ENCODE assay signal across 30 mouse cellular contexts in the genomic region with DNA sequence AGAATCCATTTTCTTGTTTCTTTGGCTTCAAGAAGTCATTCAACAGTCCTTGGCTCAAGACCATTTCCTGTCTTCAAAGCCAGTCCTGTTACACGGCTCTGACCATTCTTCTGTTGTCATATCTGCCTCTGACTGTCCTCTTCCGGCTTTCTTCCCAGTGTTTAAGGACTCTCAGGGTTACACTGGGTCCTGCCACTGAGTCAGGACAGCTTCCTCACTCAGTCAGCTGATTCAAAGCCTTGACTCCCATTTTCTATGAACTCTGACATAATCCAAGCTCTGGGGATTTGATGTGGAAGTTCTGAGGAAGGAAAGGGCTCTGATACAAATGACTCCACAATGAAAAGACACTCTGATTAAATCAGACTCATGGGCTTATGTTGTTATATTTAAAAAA. TPM values are rescaled to one million over a fixed set of nuclear protein-coding genes. Genes with fewer than 3 reads are reported as not detected.
DNase-seq lines count a peak whose midpoint lies in the region; ATAC-seq and TF ChIP-seq lines count a peak whose summit lies in the region.
"Had no signal": no experiment of that assay in that cellular context is flagged by ENCODE, and none has a peak within 500 bp of the region (broad histone marks: within the 10 kb centered on the region; RNA-seq: fewer than 3 reads in every experiment).

No protein-coding gene starts in this region.

- no peak overlapping the region for H3K27ac ChIP-seq in heart, embryonic 11.5 days (ENCODE audit: low read depth, low read length)
- H3K27ac ChIP-seq in heart, postnatal 0 days (ENCODE audit: low read depth), result peak overlapping the region; percentile 62; the same call in 1 of the 2 replicates
- no peak overlapping the region for H3K27ac ChIP-seq in heart, embryonic 10.5 days
- peak overlapping the region; percentile 41; the same call in 1 of the 2 replicates for H3K27ac ChIP-seq in bone marrow, adult 2 months (ENCODE audit: control insufficient read depth, insufficient read depth, low read depth, low read length, poor library complexity)
- H3K27ac ChIP-seq in brown adipose tissue, adult 24 weeks (replicated peaks; ENCODE audit: low read depth, low read length), result peak overlapping the region; percentile 64
- H3K27ac ChIP-seq in liver, embryonic 12.5 days, result no peak overlapping the region
- H3K27ac ChIP-seq: embryonic facial prominence, embryonic 13.5 days; embryonic facial prominence, embryonic 15.5 days; forebrain, embryonic 10.5 days; forebrain, embryonic 12.5 days had no signal

- H3K27me3 ChIP-seq in heart, embryonic 11.5 days (ENCODE audit: control insufficient read depth, insufficient read depth, low read length), result no peaks in the 10 kb centered on the region
- no peaks in the 10 kb centered on the region for H3K27me3 ChIP-seq in heart, postnatal 0 days (ENCODE audit: control insufficient read depth, insufficient read depth, low read length)
- H3K27me3 ChIP-seq in heart, embryonic 10.5 days (ENCODE audit: insufficient read depth, poor library complexity, severe bottlenecking), result no peaks in the 10 kb centered on the region
- H3K27me3 ChIP-seq in liver, embryonic 12.5 days (replicated peaks), result peaks cover 26% of the 10 kb centered on the region
- H3K27me3 ChIP-seq: CH12.LX; embryonic facial prominence, embryonic 13.5 days; embryonic facial prominence, embryonic 15.5 days; forebrain, embryonic 12.5 days; Patski had no signal

- peak; percentile 92 for DNase-seq in heart, adult 11 months
- DNase-seq in heart, postnatal 0 days (ENCODE audit: low spot score), result no peak
- no peak for DNase-seq in heart, embryonic 10.5 days (ENCODE audit: low spot score)
- no peak for DNase-seq in urinary bladder, adult 18-20 months (ENCODE audit: low spot score in 2 of 2)
- DNase-seq: adrenal gland, adult 8-10 months; adrenal gland, postnatal 14 days; adrenal gland, postnatal 36 days; cerebellum, adult 11 months; cerebellum, adult 18-20 months; cerebellum, adult 8-10 months; cerebellum, adult 9-11 months; cerebellum, postnatal 14 days; cerebellum, postnatal 36 days; embryo, embryonic 11 days had no signal

- no peak for TF ChIP-seq CTCF in heart, postnatal 0 days (IDR thresholded peaks at IDR 0.05; ENCODE audit: low read depth)
- no peak for TF ChIP-seq CTCF in bone marrow, adult 2 months (IDR thresholded peaks at IDR 0.05; ENCODE audit: control insufficient read depth, insufficient read depth, low read length)

- WGBS in heart, embryonic 11.5 days (ENCODE audit: insufficient replicate concordance), result 54% methylated on average over 2 of the region's 2 CpGs
- WGBS in heart, postnatal 0 days, result 42% methylated on average over 2 of the region's 2 CpGs
- 70% methylated on average over 2 of the region's 2 CpGs for WGBS in heart, embryonic 10.5 days
- WGBS in bone marrow, adult 2 months, result 71% methylated on average over 2 of the region's 2 CpGs
- WGBS in liver, embryonic 12.5 days (ENCODE audit: insufficient replicate concordance), result 46% methylated on average over 2 of the region's 2 CpGs

- no peak overlapping the region for H3K4me2 ChIP-seq in heart, embryonic 11.5 days
- no peak overlapping the region for H3K4me2 ChIP-seq in heart, postnatal 0 days (ENCODE audit: low read depth, low read length)
- no peak overlapping the region for H3K4me2 ChIP-seq in liver, embryonic 12.5 days
- H3K4me2 ChIP-seq: embryonic facial prominence, embryonic 13.5 days; embryonic facial prominence, embryonic 15.5 days; forebrain, embryonic 12.5 days had no signal

- no peak overlapping the region for H3K9ac ChIP-seq in heart, embryonic 11.5 days (ENCODE audit: low read depth, low read length)
- H3K9ac ChIP-seq in heart, postnatal 0 days (replicated peaks; ENCODE audit: low read depth, low read length), result no peak overlapping the region
- H3K9ac ChIP-seq in liver, embryonic 12.5 days, result no peak overlapping the region
- H3K9ac ChIP-seq: embryonic facial prominence, embryonic 13.5 days; embryonic facial prominence, embryonic 15.5 days; forebrain, embryonic 12.5 days had no signal

- H3K4me1 ChIP-seq in heart, embryonic 11.5 days (ENCODE audit: control insufficient read depth, insufficient read depth, low read length), result no peaks in the 10 kb centered on the region
- no peaks in the 10 kb centered on the region for H3K4me1 ChIP-seq in heart, postnatal 0 days (ENCODE audit: control insufficient read depth, insufficient read depth)
- peaks cover 4% of the 10 kb centered on the region for H3K4me1 ChIP-seq in heart, embryonic 10.5 days
- peaks cover 9% of the 10 kb centered on the region for H3K4me1 ChIP-seq in bone marrow, adult 2 months (ENCODE audit: control insufficient read depth, insufficient read depth, low read length)
- H3K4me1 ChIP-seq in brown adipose tissue, adult 24 weeks (ENCODE audit: control insufficient read depth, insufficient read depth, insufficient read length, low read length), result peaks cover 18% of the 10 kb centered on the region; the same call in 1 of the 2 replicates
- H3K4me1 ChIP-seq in liver, embryonic 12.5 days, result peaks cover 6% of the 10 kb centered on the region; the same call in 1 of the 2 replicates
- H3K4me1 ChIP-seq: embryonic facial prominence, embryonic 13.5 days; embryonic facial prominence, embryonic 15.5 days; forebrain, embryonic 10.5 days; forebrain, embryonic 12.5 days had no signal

- H3K4me3 ChIP-seq in heart, embryonic 11.5 days (ENCODE audit: low read depth, low read length), result no peak overlapping the region
- no peak overlapping the region for H3K4me3 ChIP-seq in heart, postnatal 0 days (ENCODE audit: low read depth, low read length)
- H3K4me3 ChIP-seq in heart, embryonic 10.5 days, result no peak overlapping the region
- H3K4me3 ChIP-seq in bone marrow, adult 2 months (replicated peaks; ENCODE audit: control insufficient read depth, low read depth, low read length), result no peak overlapping the region
- H3K4me3 ChIP-seq in brown adipose tissue, adult 24 weeks (ENCODE audit: insufficient read depth, low read depth, low read length), result no peak overlapping the region
- H3K4me3 ChIP-seq in liver, embryonic 12.5 days, result no peak overlapping the region
- H3K4me3 ChIP-seq: embryonic facial prominence, embryonic 13.5 days; embryonic facial prominence, embryonic 15.5 days; erythroblast, embryonic 14.5 days; forebrain, embryonic 10.5 days; forebrain, embryonic 12.5 days had no signal

- no peaks in the 10 kb centered on the region for H3K9me3 ChIP-seq in heart, embryonic 11.5 days (replicated peaks; ENCODE audit: control insufficient read depth, low read length)
- H3K9me3 ChIP-seq in heart, postnatal 0 days (replicated peaks; ENCODE audit: control insufficient read depth, low read length), result no peaks in the 10 kb centered on the region
- H3K9me3 ChIP-seq in heart, embryonic 10.5 days, result no peaks in the 10 kb centered on the region
- H3K9me3 ChIP-seq in liver, embryonic 12.5 days (replicated peaks), result no peaks in the 10 kb centered on the region
- H3K9me3 ChIP-seq: embryonic facial prominence, embryonic 13.5 days; embryonic facial prominence, embryonic 15.5 days; forebrain, embryonic 10.5 days; forebrain, embryonic 12.5 days; G1E had no signal

- no peak for ATAC-seq in heart, embryonic 11.5 days (replicated peaks; ENCODE audit: insufficient number of reproducible peaks, low FRiP score, low TSS enrichment)
- no peak for ATAC-seq in heart, postnatal 0 days (ENCODE audit: insufficient read depth, low read depth)
- no peak for ATAC-seq in liver, embryonic 12.5 days
- ATAC-seq: forebrain, embryonic 14.5 days; forebrain, embryonic 16.5 days; Patski had no signal

- TF ChIP-seq POLR2A in bone marrow, adult 2 months (IDR thresholded peaks at IDR 0.05; ENCODE audit: borderline replicate concordance, control insufficient read depth, low read depth, low read length), result no peak

- TF ChIP-seq EP300 in heart, postnatal 0 days (IDR thresholded peaks at IDR 0.05; ENCODE audit: low read depth), result no peak

- H3K36me3 ChIP-seq in heart, embryonic 11.5 days (ENCODE audit: control insufficient read depth, insufficient read depth, low read length), result no peaks in the 10 kb centered on the region
- no peaks in the 10 kb centered on the region for H3K36me3 ChIP-seq in heart, postnatal 0 days (replicated peaks; ENCODE audit: control insufficient read depth, insufficient read depth, low read length)
- no peaks in the 10 kb centered on the region for H3K36me3 ChIP-seq in heart, embryonic 10.5 days
- H3K36me3 ChIP-seq in liver, embryonic 12.5 days, result no peaks in the 10 kb centered on the region
- H3K36me3 ChIP-seq: embryonic facial prominence, embryonic 13.5 days; embryonic facial prominence, embryonic 15.5 days; forebrain, embryonic 10.5 days; forebrain, embryonic 12.5 days; G1E had no signal

RNA-seq across cellular contexts. Expression of a gene that starts 9.5 kb away (rescaled TPM):
- 0.27 TPM in 1 of 2 replicates, not detected in the other for polyA plus RNA-seq in heart, embryonic 11.5 days (2014; fragmentation: Nextera tagmentation; extraction: Ambion mirVana)
- total RNA-seq in heart, postnatal 0 days (2014; rRNA removed; ENCODE audit: low replicate concordance), result not detected in 2 replicates
- polyA plus RNA-seq in heart, postnatal 0 days (2015; fragmentation: Nextera tagmentation; extraction: Ambion mirVana), result 0.38 and 0.49 TPM in 2 replicates
- not detected in 2 replicates for polyA plus RNA-seq in heart, embryonic 10.5 days (2016; fragmentation: Nextera tagmentation; extraction: Ambion mirVana)
- polyA plus RNA-seq in bone marrow, adult 2 months (2011; ENCODE audit: insufficient read depth, insufficient read length, low replicate concordance, missing spikeins), result 1.9 TPM in 1 of 2 replicates, not detected in the other
- not detected in 2 replicates for polyA plus RNA-seq in brown adipose tissue, adult 24 weeks (2012; ENCODE audit: insufficient read depth, insufficient read length, missing spikeins)
- polyA plus RNA-seq in liver, embryonic 12.5 days (2016; fragmentation: Nextera tagmentation; extraction: Ambion mirVana), result 0.26 and 0.41 TPM in 2 replicates
- total RNA-seq: common myeloid progenitor, adult 5-6 weeks; G1E had no signal
- polyA plus RNA-seq: embryonic facial prominence, embryonic 11.5 days; embryonic facial prominence, embryonic 15.5 days; erythroblast, embryonic 14.5 days; forebrain, embryonic 10.5 days; forebrain, embryonic 12.5 days; forebrain, embryonic 14.5 days; forebrain, embryonic 16.5 days; G1E had no signal

RNA-seq across cellular contexts. Expression of a gene that starts 38.9 kb away (rescaled TPM):
- 7.1 and 9.3 TPM in 2 replicates for polyA plus RNA-seq in heart, embryonic 11.5 days (2014; fragmentation: Nextera tagmentation; extraction: Ambion mirVana)
- 4.2 and 4.9 TPM in 2 replicates for total RNA-seq in heart, postnatal 0 days (2014; rRNA removed; ENCODE audit: low replicate concordance)
- 9.6 and 10.8 TPM in 2 replicates for polyA plus RNA-seq in heart, postnatal 0 days (2015; fragmentation: Nextera tagmentation; extraction: Ambion mirVana)
- 7.6 and 8.9 TPM in 2 replicates for polyA plus RNA-seq in heart, embryonic 10.5 days (2016; fragmentation: Nextera tagmentation; extraction: Ambion mirVana)
- polyA plus RNA-seq in bone marrow, adult 2 months (2011; ENCODE audit: insufficient read depth, insufficient read length, low replicate concordance, missing spikeins), result 1.1 and 1.7 TPM in 2 replicates
- polyA plus RNA-seq in brown adipose tissue, adult 24 weeks (2012; ENCODE audit: insufficient read depth, insufficient read length, missing spikeins), result 3.5 and 5.5 TPM in 2 replicates
- 1.9 and 2.2 TPM in 2 replicates for polyA plus RNA-seq in liver, embryonic 12.5 days (2016; fragmentation: Nextera tagmentation; extraction: Ambion mirVana)

RNA-seq across cellular contexts. Expression of a gene that starts 41.7 kb away (rescaled TPM):
- polyA plus RNA-seq in heart, embryonic 11.5 days (2014; fragmentation: Nextera tagmentation; extraction: Ambion mirVana), result 25.9 and 27.8 TPM in 2 replicates
- 10.5 and 12.2 TPM in 2 replicates for total RNA-seq in heart, postnatal 0 days (2014; rRNA removed; ENCODE audit: low replicate concordance)
- polyA plus RNA-seq in heart, postnatal 0 days (2015; fragmentation: Nextera tagmentation; extraction: Ambion mirVana), result 29.8 and 32.2 TPM in 2 replicates
- 29.4 and 29.7 TPM in 2 replicates for polyA plus RNA-seq in heart, embryonic 10.5 days (2016; fragmentation: Nextera tagmentation; extraction: Ambion mirVana)
- 12.6 and 28.8 TPM in 2 replicates for polyA plus RNA-seq in bone marrow, adult 2 months (2011; ENCODE audit: insufficient read depth, insufficient read length, low replicate concordance, missing spikeins)
- polyA plus RNA-seq in brown adipose tissue, adult 24 weeks (2012; ENCODE audit: insufficient read depth, insufficient read length, missing spikeins), result 20.5 and 22.8 TPM in 2 replicates
- polyA plus RNA-seq in liver, embryonic 12.5 days (2016; fragmentation: Nextera tagmentation; extraction: Ambion mirVana), result 21.1 and 23.0 TPM in 2 replicates

Comparison
In these comparisons a context has a peak if more than half of its experiments do, and no peak if none do; other contexts are left out.
1. H3K27ac ChIP-seq: peak in heart, postnatal 0 days (single experiment), bone marrow, adult 2 months (single experiment) and brown adipose tissue, adult 24 weeks (single experiment); none in heart, embryonic 11.5 days (single experiment), heart, embryonic 10.5 days (single experiment) and liver, embryonic 12.5 days (single experiment).